Mouse (Mus musculus) embryonic fibroblast, embryonic 13.5 days (primary cell): ENCODE data around the gene Car12. TPM values are rescaled to one million over a fixed set of nuclear protein-coding genes. Genes with fewer than 3 reads are reported as not detected.

ENCODE experiments used
- H3K27ac ChIP-seq: 2 replicates; pipeline ENCODE4 v1.5.1; 2012; ENCODE audit warnings: low read length, control low read depth, inconsistent platforms; ENCODE audit not compliant: insufficient read depth
- H3K4me1 ChIP-seq: 2 replicates; pipeline ENCODE4 v1.6.1; 2011; ENCODE audit warnings: low read length; ENCODE audit not compliant: control insufficient read depth, insufficient read depth
- H3K4me3 ChIP-seq: 2 replicates; pipeline ENCODE4 v1.5.1; 2011; ENCODE audit warnings: mild to moderate bottlenecking, control low read depth, low read length; ENCODE audit not compliant: insufficient read depth
- CTCF ChIP-seq: IDR thresholded peaks from 2 replicates; pipeline ENCODE4 v1.5.1; 2011; ENCODE audit warnings: mild to moderate bottlenecking, control low read depth, low read length, moderate library complexity, borderline replicate concordance; ENCODE audit not compliant: insufficient read depth
- POLR2A ChIP-seq: IDR thresholded peaks from 2 replicates; pipeline ENCODE4 v1.6.1; 2011; ENCODE audit warnings: low read depth, mild to moderate bottlenecking, control low read depth, low read length, moderate library complexity
- polyA plus RNA-seq: library from polyadenylated mRNA; stranded (reverse); fragments of >200 nt; gene quantifications from 2 replicates; pipeline ENCODE4 v1.2.4, GENCODE M21; 2011; ENCODE audit warnings: low read depth; ENCODE audit not compliant: missing spikeins, insufficient read length

The Car12 gene
- polyA plus RNA-seq, 1 experiment = 5.3 TPM

- peaks cover 2% of the 10 kb centered on the region; the same call in 1 of the 2 replicates for H3K4me1 ChIP-seq
- H3K27ac ChIP-seq = no peak overlapping the region
- no peak overlapping the region for H3K4me3 ChIP-seq
- no peak for TF ChIP-seq POLR2A
- no peak for TF ChIP-seq CTCF
Measured at GRCm38 (mm10) chr9:66727333-66727732, 13.8 kb downstream of the Car12 start.

DNA sequence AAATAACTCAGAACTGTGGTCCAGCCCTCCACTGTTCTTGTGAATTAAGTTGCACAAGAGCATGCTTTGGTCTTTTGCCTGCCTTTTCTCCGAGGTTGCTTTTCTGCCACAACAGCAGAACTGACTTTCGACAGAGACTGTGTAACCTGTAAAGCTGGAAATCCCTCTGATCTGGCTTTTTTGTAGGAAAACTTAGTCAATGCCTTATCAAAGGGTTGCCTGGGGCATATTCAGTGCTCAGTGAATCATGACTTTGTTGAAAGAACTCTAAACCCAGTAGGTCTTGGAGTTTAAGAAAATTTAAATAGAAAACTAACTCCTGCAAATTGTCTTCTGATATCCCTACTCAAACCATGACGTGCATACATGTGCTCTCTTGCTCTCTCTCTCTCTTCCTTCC is 17.1 kb downstream of the Car12 start:
- Histone ChIP-seq H3K4me3 (no peak overlapping the region), H3K4me1 (no peaks in the 10 kb centered on the region), H3K27ac (no peak overlapping the region)
- TF ChIP-seq POLR2A = no peak
- TF ChIP-seq CTCF = no peak

DNA sequence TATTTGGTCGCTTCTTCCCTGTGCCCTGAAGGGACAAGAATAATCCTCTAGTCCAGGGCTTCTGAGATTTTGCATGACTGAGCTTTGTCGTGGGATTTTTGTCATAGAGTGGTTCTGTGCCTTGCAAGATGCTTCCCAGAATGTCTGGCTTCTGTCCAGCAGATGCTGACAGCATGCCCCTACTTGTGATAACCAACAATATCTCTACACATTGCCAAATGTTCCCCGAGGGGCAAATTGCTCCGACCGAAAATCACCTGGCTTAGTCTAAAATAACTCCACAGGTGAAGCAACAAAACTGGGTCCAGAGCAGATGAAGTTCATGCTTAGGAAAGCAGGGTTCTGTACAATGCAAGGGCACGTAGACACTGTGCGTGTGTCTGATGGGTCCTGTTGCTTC is 17.8 kb downstream of the Car12 start:
- Histone ChIP-seq H3K4me1 (no peaks in the 10 kb centered on the region), H3K27ac (no peak overlapping the region)
- no peak for TF ChIP-seq CTCF
- no peak for TF ChIP-seq POLR2A

DNA sequence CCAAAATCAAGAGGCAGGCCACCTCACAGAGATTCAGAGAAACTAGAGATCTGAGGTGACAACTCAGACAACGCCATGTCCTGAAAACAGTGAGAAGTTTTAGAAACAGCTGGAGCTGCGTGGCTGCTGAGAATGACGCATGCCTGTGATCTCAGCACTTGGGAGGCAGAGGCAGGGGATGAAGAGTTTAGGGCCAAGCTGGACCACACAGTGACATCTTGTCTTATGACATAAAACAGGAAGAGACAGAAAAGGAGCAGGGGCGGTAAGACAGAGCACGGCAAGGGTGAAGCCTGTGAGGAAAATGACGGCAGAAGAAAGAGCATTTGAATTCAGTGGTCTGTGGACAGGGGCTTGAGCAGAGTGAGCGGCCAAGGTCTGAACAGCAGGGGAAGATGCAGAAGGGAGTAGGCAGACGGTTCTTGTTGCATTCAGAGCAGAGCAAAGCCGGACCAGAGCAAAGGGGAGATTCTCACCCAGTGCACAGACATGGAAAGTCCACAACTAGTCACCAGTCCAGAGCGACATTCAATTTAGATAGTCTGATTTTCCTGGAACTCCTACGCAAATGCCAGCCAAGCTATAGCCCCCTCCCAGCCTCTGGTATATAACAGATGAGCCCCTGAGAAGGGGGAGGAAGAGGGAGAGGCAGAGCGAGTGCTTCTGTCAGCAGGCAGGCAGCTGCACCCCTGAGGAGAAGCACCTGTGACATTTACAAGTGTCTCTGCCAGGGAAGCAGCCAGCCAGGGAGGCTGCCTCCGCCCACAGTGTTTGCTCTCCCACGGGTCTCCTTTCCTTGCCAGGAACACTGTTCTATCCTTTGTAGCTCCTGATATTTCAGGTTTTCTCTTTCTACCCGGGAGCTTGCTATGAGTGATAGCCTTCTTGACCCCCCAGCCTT is 19.6 kb downstream of the Car12 start:
- Histone ChIP-seq H3K4me1 (no peaks in the 10 kb centered on the region), H3K27ac (no peak overlapping the region), H3K4me3 (no peak overlapping the region)
- no peak for TF ChIP-seq POLR2A
- TF ChIP-seq CTCF = no peak

More for the DNA sequence above, 17.8 kb downstream of the Car12 start:
- no peak overlapping the region for H3K4me3 ChIP-seq

DNA sequence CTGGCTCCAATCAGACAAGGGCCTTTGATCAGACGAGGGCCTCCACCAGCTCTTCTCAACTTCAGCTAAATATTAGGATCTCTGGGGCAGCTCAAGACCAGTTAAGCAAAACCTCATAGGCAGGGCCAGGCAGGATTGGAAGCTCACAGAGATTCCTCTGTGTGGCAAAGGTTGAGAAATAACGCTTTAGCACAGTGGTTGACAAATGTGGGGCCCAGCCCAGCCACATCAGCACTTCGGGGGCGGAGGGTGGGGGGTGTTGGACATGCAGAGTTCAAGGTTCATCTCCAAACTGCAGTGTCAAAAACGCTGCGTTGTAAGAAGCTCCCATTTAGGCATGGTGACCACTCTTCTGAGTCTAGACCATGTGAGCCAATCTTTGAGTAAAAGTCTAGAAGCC is 21.1 kb downstream of the Car12 start:
- H3K27ac ChIP-seq = no peak overlapping the region
- no peak overlapping the region for H3K4me3 ChIP-seq
- TF ChIP-seq POLR2A = no peak
- no peak for TF ChIP-seq CTCF
- H3K4me1 ChIP-seq = no peaks in the 10 kb centered on the region

- Histone ChIP-seq H3K27ac (no peak overlapping the region), H3K4me3 (no peak overlapping the region), H3K4me1 (no peaks in the 10 kb centered on the region)
- TF ChIP-seq CTCF (no peak), POLR2A (no peak)
Measured at GRCm38 (mm10) chr9:66735122-66735521, 21.6 kb downstream of the Car12 start.

GRCm38 (mm10) chr9:66736016-66736415 is 22.5 kb downstream of the Car12 start:
- Histone ChIP-seq H3K4me3 (no peak overlapping the region), H3K27ac (no peak overlapping the region), H3K4me1 (no peaks in the 10 kb centered on the region)
- no peak for TF ChIP-seq CTCF
- no peak for TF ChIP-seq POLR2A

- Histone ChIP-seq H3K4me3 (no peak overlapping the region), H3K27ac (no peak overlapping the region), H3K4me1 (no peaks in the 10 kb centered on the region)
- TF ChIP-seq POLR2A = no peak
- TF ChIP-seq CTCF = no peak
Measured at GRCm38 (mm10) chr9:66736551-66736950, 23.1 kb downstream of the Car12 start.

DNA sequence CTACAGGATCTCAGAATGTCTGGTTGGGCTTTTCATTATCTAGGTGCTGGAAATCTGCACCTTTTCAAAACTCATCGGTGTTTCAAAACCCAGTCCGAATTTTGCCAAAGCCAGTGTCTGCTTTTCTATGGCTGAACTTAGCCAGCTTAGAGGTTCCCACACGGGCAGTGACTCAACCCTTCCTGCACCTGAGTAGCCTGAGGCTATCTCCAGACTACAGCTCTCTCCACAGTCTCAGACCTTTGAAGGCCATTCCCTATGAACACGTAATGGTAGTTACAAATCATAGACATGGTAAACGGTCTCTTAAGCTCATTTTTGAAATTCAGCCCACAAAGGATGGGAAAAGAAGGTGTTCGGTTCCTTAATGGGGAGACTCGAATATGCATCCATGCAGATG is 26.0 kb downstream of the Car12 start:
- Histone ChIP-seq H3K4me1 (no peaks in the 10 kb centered on the region), H3K4me3 (no peak overlapping the region), H3K27ac (no peak overlapping the region)
- no peak for TF ChIP-seq POLR2A
- no peak for TF ChIP-seq CTCF

- H3K4me3 ChIP-seq = no peak overlapping the region
- no peaks in the 10 kb centered on the region for H3K4me1 ChIP-seq
- TF ChIP-seq POLR2A (no peak), CTCF (no peak)
- no peak overlapping the region for H3K27ac ChIP-seq
Measured at GRCm38 (mm10) chr9:66744531-66744930, 31.0 kb downstream of the Car12 start.

DNA sequence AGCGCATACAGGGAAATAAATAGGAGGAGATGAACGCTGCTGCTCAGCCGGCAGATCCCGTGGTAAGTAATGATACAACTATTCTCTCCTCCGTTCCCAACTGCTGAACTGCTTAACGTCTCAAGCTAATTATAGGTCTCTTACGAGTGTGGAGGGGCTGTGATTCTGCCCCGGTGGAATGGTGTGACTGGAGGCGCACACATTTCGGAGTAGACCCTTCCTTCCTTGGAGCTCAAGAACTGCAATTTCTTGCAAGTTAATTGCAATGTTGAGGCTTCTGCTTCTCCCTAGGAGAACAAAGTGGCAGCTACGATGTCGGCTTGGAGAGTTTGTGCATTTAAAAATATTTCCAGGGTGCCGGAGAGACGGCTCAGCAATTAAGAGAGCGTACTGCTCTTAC is 34.9 kb downstream of the Car12 start:
- Histone ChIP-seq H3K4me3 (no peak overlapping the region), H3K27ac (no peak overlapping the region), H3K4me1 (no peaks in the 10 kb centered on the region)
- no peak for TF ChIP-seq CTCF
